Mouse (Mus musculus): ENCODE measurements around the gene Carmil1. TPM values are rescaled to one million over a fixed set of nuclear protein-coding genes. Genes with fewer than 3 reads are reported as not detected.

Carmil1 gene
- polyA plus RNA-seq, 1 experiment from 2014 or later, result 30.0 TPM

DNA sequence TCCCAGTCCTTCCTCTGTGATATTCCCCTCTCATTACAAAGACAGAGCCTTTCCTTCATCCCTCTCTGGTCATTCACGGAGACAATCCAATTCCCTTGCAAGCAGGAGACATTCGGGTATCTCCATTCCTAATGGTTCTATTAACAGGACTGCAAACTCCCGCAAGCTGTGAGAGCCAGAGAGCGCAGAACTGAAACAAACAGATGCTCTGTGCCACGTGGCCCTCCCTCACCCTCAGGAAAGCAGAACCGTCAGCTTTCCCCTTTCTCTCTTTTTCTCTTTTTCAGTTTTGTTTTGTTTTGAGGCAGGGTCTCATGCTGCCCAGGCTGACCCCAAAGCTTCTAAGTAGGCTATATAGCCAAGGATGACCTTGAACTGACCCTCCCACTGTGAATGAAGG is 74.5 kb downstream of the Carmil1 start:
- Histone ChIP-seq H3K9ac (ENCODE audit: low read length) (no peak overlapping the region), H3K27me3 (ENCODE audit: control insufficient read depth, insufficient read depth, low read length) (no peaks in the 10 kb centered on the region), H3K4me2 (ENCODE audit: low read depth, low read length, severe bottlenecking) (no peak overlapping the region), H3K36me3 (ENCODE audit: control insufficient read depth, insufficient read depth, low read length) (no peaks in the 10 kb centered on the region), H3K4me1 (replicated peaks; ENCODE audit: control insufficient read depth, insufficient read depth, low read length) (no peaks in the 10 kb centered on the region), H3K9me3 (ENCODE audit: control insufficient read depth, low read length) (no peaks in the 10 kb centered on the region), H3K27ac (ENCODE audit: low read depth, low read length) (no peak overlapping the region), H3K4me3 (ENCODE audit: low read depth, low read length) (no peak overlapping the region)
- DNase-seq (ENCODE audit: low spot score), result no peak
- 65% methylated on average over 6 of the region's 6 CpGs for WGBS
- no peak for ATAC-seq (replicated peaks; ENCODE audit: low FRiP score)

DNA sequence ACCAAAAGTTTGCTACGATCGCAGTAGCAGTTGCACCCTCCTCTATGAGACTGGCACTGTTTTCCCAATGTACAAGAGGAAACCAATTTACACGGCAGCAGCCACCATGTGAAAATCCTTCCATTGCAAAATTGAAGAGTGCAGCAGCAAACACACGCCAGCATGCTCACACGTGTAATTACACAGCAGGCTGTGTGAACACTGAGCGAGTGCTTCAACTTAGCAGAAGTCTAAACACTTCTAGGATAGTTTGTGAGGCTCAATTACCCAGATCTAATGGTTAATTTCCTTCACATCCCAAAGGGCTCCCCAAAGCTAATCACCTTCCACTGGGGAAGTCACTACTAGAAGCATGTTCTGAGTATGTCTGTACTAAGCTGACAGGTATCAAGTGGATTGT is 78.3 kb downstream of the Carmil1 start:
- Histone ChIP-seq H3K27ac (ENCODE audit: low read depth, low read length) (no peak overlapping the region), H3K36me3 (ENCODE audit: control insufficient read depth, insufficient read depth, low read length) (no peaks in the 10 kb centered on the region), H3K9ac (ENCODE audit: low read length) (no peak overlapping the region), H3K4me2 (ENCODE audit: low read depth, low read length, severe bottlenecking) (no peak overlapping the region), H3K27me3 (ENCODE audit: control insufficient read depth, insufficient read depth, low read length) (no peaks in the 10 kb centered on the region), H3K4me1 (replicated peaks; ENCODE audit: control insufficient read depth, insufficient read depth, low read length) (no peaks in the 10 kb centered on the region), H3K4me3 (ENCODE audit: low read depth, low read length) (no peak overlapping the region), H3K9me3 (ENCODE audit: control insufficient read depth, low read length) (no peaks in the 10 kb centered on the region)
- WGBS, result 84% methylated on average over 6 of the region's 6 CpGs
- no peak for ATAC-seq (replicated peaks; ENCODE audit: low FRiP score)
- DNase-seq (ENCODE audit: low spot score), result no peak

DNA sequence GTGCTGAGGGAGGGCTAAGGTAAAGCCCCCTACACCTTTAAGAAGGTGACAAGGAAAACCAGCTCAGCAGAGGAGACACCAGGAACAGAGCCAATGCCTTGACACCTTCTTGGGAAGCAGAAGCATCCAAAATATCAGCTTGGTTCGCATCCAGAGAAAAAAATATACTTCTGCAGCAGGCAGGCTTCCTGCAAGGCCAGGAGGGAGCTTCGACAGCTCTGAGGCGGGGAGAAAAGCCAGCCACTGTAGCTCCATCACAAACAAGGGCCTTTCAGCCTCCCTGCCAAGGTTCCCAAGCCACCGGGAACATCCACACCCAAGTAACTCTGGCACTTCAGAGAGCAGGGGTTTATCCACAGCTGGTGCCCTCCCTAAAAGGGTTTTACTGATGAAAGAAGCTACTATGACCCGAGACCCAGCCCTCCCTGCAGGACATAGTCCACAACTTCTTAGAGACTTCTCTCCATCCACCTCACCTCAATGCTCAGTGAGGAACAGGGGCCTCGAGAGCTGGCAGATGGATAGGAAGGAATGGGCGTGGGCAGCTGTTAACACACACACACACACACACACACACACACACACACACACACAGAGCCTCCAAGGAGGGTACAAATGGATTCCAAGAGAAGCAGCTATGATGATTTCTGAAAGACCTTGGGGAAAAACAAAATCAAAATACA is 80.6 kb downstream of the Carmil1 start:
- Histone ChIP-seq H3K36me3 (ENCODE audit: control insufficient read depth, insufficient read depth, low read length) (no peaks in the 10 kb centered on the region), H3K27me3 (ENCODE audit: control insufficient read depth, insufficient read depth, low read length) (no peaks in the 10 kb centered on the region), H3K4me2 (ENCODE audit: low read depth, low read length, severe bottlenecking) (no peak overlapping the region), H3K27ac (ENCODE audit: low read depth, low read length) (no peak overlapping the region), H3K4me1 (replicated peaks; ENCODE audit: control insufficient read depth, insufficient read depth, low read length) (no peaks in the 10 kb centered on the region), H3K4me3 (ENCODE audit: low read depth, low read length) (no peak overlapping the region), H3K9ac (ENCODE audit: low read length) (no peak overlapping the region), H3K9me3 (ENCODE audit: control insufficient read depth, low read length) (no peaks in the 10 kb centered on the region)
- DNase-seq (ENCODE audit: low spot score) (no peak), ATAC-seq (replicated peaks; ENCODE audit: low FRiP score) (no peak)
- WGBS, result 64% methylated on average over 7 of the region's 7 CpGs

GRCm38 (mm10) chr13:24198396-24198924 is 82.1 kb downstream of the Carmil1 start:
- H3K4me3 ChIP-seq (ENCODE audit: low read depth, low read length), result no peak overlapping the region
- DNase-seq (ENCODE audit: low spot score) (no peak), ATAC-seq (replicated peaks; ENCODE audit: low FRiP score) (no peak)
- H3K36me3 ChIP-seq (ENCODE audit: control insufficient read depth, insufficient read depth, low read length), result no peaks in the 10 kb centered on the region
- no peak overlapping the region for H3K4me2 ChIP-seq (ENCODE audit: low read depth, low read length, severe bottlenecking)
- no peaks in the 10 kb centered on the region for H3K27me3 ChIP-seq (ENCODE audit: control insufficient read depth, insufficient read depth, low read length)
- H3K4me1 ChIP-seq (replicated peaks; ENCODE audit: control insufficient read depth, insufficient read depth, low read length), result no peaks in the 10 kb centered on the region
- 97% methylated on average over 2 of the region's 2 CpGs for WGBS
- H3K27ac ChIP-seq (ENCODE audit: low read depth, low read length), result no peak overlapping the region
- H3K9me3 ChIP-seq (ENCODE audit: control insufficient read depth, low read length), result no peaks in the 10 kb centered on the region
- no peak overlapping the region for H3K9ac ChIP-seq (ENCODE audit: low read length)

- no peak for ATAC-seq (replicated peaks; ENCODE audit: low FRiP score)
- H3K9me3 ChIP-seq (ENCODE audit: control insufficient read depth, low read length), result no peaks in the 10 kb centered on the region
- no peak for DNase-seq (ENCODE audit: low spot score)
- H3K27me3 ChIP-seq (ENCODE audit: control insufficient read depth, insufficient read depth, low read length), result no peaks in the 10 kb centered on the region
- no peak overlapping the region for H3K4me2 ChIP-seq (ENCODE audit: low read depth, low read length, severe bottlenecking)
- H3K27ac ChIP-seq (ENCODE audit: low read depth, low read length), result no peak overlapping the region
- H3K4me3 ChIP-seq (ENCODE audit: low read depth, low read length), result no peak overlapping the region
- no peaks in the 10 kb centered on the region for H3K4me1 ChIP-seq (replicated peaks; ENCODE audit: control insufficient read depth, insufficient read depth, low read length)
- no peak overlapping the region for H3K9ac ChIP-seq (ENCODE audit: low read length)
- WGBS, result 89% methylated on average over 3 of the region's 3 CpGs
- H3K36me3 ChIP-seq (ENCODE audit: control insufficient read depth, insufficient read depth, low read length), result no peaks in the 10 kb centered on the region
Observed at GRCm38 (mm10) chr13:24195371-24195770, 85.2 kb downstream of the Carmil1 start.

GRCm38 (mm10) chr13:24194018-24194417 is 86.6 kb downstream of the Carmil1 start:
- H3K4me2 ChIP-seq (ENCODE audit: low read depth, low read length, severe bottlenecking), result no peak overlapping the region
- H3K9ac ChIP-seq (ENCODE audit: low read length), result no peak overlapping the region
- H3K4me3 ChIP-seq (ENCODE audit: low read depth, low read length), result no peak overlapping the region
- no peaks in the 10 kb centered on the region for H3K27me3 ChIP-seq (ENCODE audit: control insufficient read depth, insufficient read depth, low read length)
- ATAC-seq (replicated peaks; ENCODE audit: low FRiP score) (no peak), DNase-seq (ENCODE audit: low spot score) (no peak)
- H3K27ac ChIP-seq (ENCODE audit: low read depth, low read length), result no peak overlapping the region
- no peaks in the 10 kb centered on the region for H3K4me1 ChIP-seq (replicated peaks; ENCODE audit: control insufficient read depth, insufficient read depth, low read length)
- H3K9me3 ChIP-seq (ENCODE audit: control insufficient read depth, low read length), result no peaks in the 10 kb centered on the region
- no peaks in the 10 kb centered on the region for H3K36me3 ChIP-seq (ENCODE audit: control insufficient read depth, insufficient read depth, low read length)
- WGBS, result 88% methylated on average over 5 of the region's 5 CpGs

DNA sequence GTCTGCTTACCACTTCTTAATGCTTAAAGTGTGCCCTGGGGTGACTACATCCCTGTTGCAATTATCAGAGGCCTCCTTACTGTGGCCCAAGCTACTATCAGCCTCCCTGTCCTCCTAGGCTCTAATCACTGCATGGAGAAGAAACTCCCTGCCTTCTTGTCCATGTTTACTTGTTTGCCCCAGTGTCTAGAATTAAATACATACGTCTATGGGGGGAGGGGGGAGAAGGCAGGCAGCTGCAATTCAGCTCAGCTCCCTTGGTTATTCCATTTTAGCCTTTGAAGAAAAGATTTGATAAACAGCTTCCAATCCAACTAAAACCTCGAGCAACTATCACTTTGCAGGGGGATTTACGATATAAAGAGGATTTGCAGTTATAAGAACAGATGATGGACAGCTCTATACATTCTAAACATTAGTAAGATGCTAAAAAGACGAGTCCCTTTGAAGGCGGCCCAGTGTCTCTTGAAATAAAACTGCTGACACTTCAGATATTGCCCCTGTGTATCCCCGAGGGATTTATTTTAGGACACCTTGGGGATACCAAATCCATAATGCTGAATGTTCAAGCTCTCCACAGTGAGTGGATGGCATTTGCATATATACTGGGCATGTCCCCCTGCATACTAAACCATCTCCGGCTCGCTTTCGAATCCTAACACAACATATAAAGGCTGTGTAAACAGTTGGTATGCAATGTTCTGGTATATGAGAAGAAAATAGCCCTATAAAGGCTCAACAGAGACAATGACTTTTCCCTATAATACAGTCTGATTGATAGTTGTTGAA is 89.5 kb downstream of the Carmil1 start:
- Histone ChIP-seq H3K27ac (ENCODE audit: low read depth, low read length) (no peak overlapping the region), H3K36me3 (ENCODE audit: control insufficient read depth, insufficient read depth, low read length) (no peaks in the 10 kb centered on the region), H3K4me3 (ENCODE audit: low read depth, low read length) (no peak overlapping the region), H3K4me2 (ENCODE audit: low read depth, low read length, severe bottlenecking) (no peak overlapping the region), H3K9me3 (ENCODE audit: control insufficient read depth, low read length) (no peaks in the 10 kb centered on the region), H3K27me3 (ENCODE audit: control insufficient read depth, insufficient read depth, low read length) (no peaks in the 10 kb centered on the region), H3K9ac (ENCODE audit: low read length) (no peak overlapping the region), H3K4me1 (replicated peaks; ENCODE audit: control insufficient read depth, insufficient read depth, low read length) (no peaks in the 10 kb centered on the region)
- WGBS, result 84% methylated on average over 9 of the region's 9 CpGs
- no peak for DNase-seq (ENCODE audit: low spot score)
- ATAC-seq (replicated peaks; ENCODE audit: low FRiP score), result no peak

DNA sequence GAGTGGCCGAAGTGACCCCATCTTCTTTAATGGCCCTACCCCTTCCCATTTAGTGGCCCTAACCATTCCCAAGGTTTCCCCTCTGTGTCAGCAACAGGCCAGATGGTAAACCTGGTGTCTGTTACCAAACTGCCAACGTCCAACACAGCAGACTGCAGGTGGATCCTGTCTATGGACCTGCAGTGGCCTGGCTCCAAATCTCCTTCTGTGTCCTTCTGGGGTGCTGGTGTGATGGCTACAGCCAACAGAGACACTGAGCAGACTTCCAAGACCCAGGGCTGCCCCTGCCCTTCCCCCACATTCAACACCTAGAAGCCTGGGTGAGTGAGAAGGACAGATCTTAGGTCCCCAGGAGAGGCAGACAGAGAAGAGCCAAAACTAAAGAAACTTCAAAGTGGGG is 93.6 kb downstream of the Carmil1 start:
- H3K27me3 ChIP-seq (ENCODE audit: control insufficient read depth, insufficient read depth, low read length), result no peaks in the 10 kb centered on the region
- no peaks in the 10 kb centered on the region for H3K36me3 ChIP-seq (ENCODE audit: control insufficient read depth, insufficient read depth, low read length)
- ATAC-seq (replicated peaks; ENCODE audit: low FRiP score) (no peak), DNase-seq (ENCODE audit: low spot score) (no peak)
- H3K4me2 ChIP-seq (ENCODE audit: low read depth, low read length, severe bottlenecking), result no peak overlapping the region
- WGBS, result 87% methylated on average over 2 of the region's 2 CpGs
- H3K4me1 ChIP-seq (replicated peaks; ENCODE audit: control insufficient read depth, insufficient read depth, low read length), result no peaks in the 10 kb centered on the region
- no peak overlapping the region for H3K4me3 ChIP-seq (ENCODE audit: low read depth, low read length)
- H3K9me3 ChIP-seq (ENCODE audit: control insufficient read depth, low read length), result no peaks in the 10 kb centered on the region
- H3K27ac ChIP-seq (ENCODE audit: low read depth, low read length), result no peak overlapping the region
- no peak overlapping the region for H3K9ac ChIP-seq (ENCODE audit: low read length)

All from forebrain, embryonic 11.5 days (tissue).